ENCODE assay signal across 14 mouse cellular contexts in the genomic region with DNA sequence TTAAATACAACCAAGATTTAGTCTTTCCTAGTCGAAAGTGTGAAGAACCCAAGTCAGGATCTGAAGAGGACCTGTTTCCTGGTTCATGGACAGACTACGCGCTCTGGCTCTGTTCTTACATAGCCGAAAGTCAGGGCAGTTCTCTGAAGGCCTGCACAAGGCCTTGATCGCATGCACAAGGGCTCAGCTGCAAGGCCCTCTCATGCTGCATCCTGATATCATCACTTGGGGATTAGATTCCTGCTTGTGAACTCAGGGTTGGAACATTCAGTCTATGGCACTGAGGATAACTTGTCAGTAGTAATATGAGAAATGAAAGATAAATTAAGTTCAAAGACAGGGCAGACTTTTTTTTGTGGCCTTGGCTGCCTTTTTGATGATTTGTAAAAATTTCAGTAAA.
"Had no signal": no experiment of that assay in that cellular context is flagged by ENCODE, and none has a peak within 500 bp of the region (broad histone marks: within the 10 kb centered on the region; RNA-seq: fewer than 3 reads in every experiment).

No protein-coding gene starts in this region.

- ATAC-seq: midbrain, embryonic 16.5 days had no signal

- DNase-seq: lung, adult 18-20 months; lung, embryonic 14.5 days; lung, postnatal 10 days; lung, postnatal 4 days; midbrain, embryonic 14.5 days; retina, postnatal 1 day; right cerebral cortex, adult 18-20 months; right cerebral cortex, postnatal 25 days; right cerebral cortex, postnatal 4 days; spleen, adult 18-20 months; thymus, adult 18-20 months; thymus, postnatal 14 days; thymus, postnatal 36 days had no signal
